Mouse (Mus musculus): Measurements from ENCODE around the gene Zscan21.

DNA sequence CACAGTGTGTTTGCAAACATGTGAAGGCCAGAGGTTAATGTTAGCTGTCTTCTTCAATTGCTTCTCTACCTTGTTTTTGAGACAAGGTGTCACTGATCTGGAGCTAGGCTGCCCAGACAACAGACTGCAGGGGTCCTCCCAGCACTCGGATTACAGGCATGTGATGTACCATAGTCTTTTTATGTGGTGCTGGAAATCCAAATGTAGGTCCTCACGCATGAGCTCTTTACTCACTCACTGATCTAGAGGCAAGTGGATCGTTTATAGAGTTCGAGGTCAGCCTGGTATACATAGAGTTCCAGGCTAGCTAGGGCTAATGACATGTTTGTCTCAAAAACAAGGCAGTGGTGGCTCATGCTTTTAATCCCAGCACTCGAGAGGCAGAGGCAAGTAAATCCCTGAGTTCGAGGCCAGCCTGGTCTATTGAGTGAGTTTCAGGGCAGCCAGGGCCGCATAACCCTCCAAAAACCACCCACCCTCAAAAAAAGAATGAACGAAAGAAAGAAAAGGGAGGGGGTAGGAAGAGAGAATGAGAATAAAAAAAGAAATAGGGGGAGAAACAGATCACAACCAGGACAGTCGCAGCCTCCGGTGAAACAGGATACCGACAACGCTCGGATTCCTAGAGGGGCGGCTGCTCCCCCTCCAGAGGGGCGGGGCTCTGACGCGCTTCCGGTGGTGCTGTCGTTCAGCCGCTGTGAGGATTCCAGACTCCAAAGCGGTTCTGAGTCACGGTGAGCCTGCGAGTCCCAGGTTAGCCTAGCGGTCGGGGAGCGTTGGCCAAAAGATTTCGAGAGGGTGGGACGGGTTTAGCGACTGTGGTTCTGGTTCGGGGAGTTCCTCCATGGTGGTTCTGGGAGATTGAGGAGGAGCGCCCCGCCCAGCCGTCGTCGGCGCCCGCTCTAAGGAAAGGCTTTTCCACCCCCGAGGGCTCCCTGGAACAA, at the start of gene Zscan21:
- TF ChIP-seq CTCF (IDR thresholded peaks at IDR 0.05; ENCODE audit: low read depth, low read length): no peak
- TF ChIP-seq EP300 (IDR thresholded peaks at IDR 0.05; ENCODE audit: insufficient read depth, low read depth, low read length): peak; percentile 31; the same call in 1 of the 2 replicates

Measured in ES-Bruce4 (cell line).